27 mouse cellular contexts compared by ENCODE assay signal in genomic region chr9:74066766-74067165, GRCm38 (mm10). TPM values are rescaled to one million over a fixed set of nuclear protein-coding genes. Genes with fewer than 3 reads are reported as not detected.
DNase-seq lines count a peak whose midpoint lies in the region; ATAC-seq lines count a peak whose summit lies in the region.
"Had no signal": no experiment of that assay in that cellular context is flagged by ENCODE, and none has a peak within 500 bp of the region (broad histone marks: within the 10 kb centered on the region; RNA-seq: fewer than 3 reads in every experiment).

No protein-coding gene starts in this region.

- no peaks in the 10 kb centered on the region for H3K27me3 ChIP-seq in hindbrain, embryonic 14.5 days (ENCODE audit: control insufficient read depth, insufficient read depth, low read length)
- no peaks in the 10 kb centered on the region for H3K27me3 ChIP-seq in hindbrain, embryonic 11.5 days (ENCODE audit: control insufficient read depth, insufficient read depth, low read length)
- H3K27me3 ChIP-seq in limb, embryonic 13.5 days: no peaks in the 10 kb centered on the region
- no peaks in the 10 kb centered on the region for H3K27me3 ChIP-seq in limb, embryonic 10.5 days (ENCODE audit: low read depth, poor library complexity, severe bottlenecking)
- H3K27me3 ChIP-seq: embryonic facial prominence, embryonic 13.5 days; forebrain, embryonic 13.5 days; heart, embryonic 12.5 days; liver, embryonic 12.5 days; neural tube, embryonic 12.5 days had no signal

- no peaks in the 10 kb centered on the region for H3K9me3 ChIP-seq in hindbrain, embryonic 14.5 days (ENCODE audit: control insufficient read depth, low read length)
- H3K9me3 ChIP-seq in hindbrain, embryonic 11.5 days (ENCODE audit: control insufficient read depth, low read length): no peaks in the 10 kb centered on the region
- no peaks in the 10 kb centered on the region for H3K9me3 ChIP-seq in limb, embryonic 13.5 days
- no peaks in the 10 kb centered on the region for H3K9me3 ChIP-seq in limb, embryonic 10.5 days (replicated peaks)
- H3K9me3 ChIP-seq: embryonic facial prominence, embryonic 13.5 days; forebrain, embryonic 13.5 days; liver, embryonic 12.5 days; neural tube, embryonic 12.5 days had no signal

- WGBS in hindbrain, embryonic 14.5 days: 53% methylated on average over 10 of the region's 10 CpGs
- WGBS in hindbrain, embryonic 11.5 days: 75% methylated on average over 10 of the region's 10 CpGs
- 55% methylated on average over 10 of the region's 10 CpGs for WGBS in limb, embryonic 13.5 days
- 80% methylated on average over 10 of the region's 10 CpGs for WGBS in limb, embryonic 10.5 days

- no peak overlapping the region for H3K9ac ChIP-seq in hindbrain, embryonic 14.5 days
- no peak overlapping the region for H3K9ac ChIP-seq in hindbrain, embryonic 11.5 days (ENCODE audit: low read depth, low read length)
- H3K9ac ChIP-seq in limb, embryonic 13.5 days: no peak overlapping the region
- H3K9ac ChIP-seq: embryonic facial prominence, embryonic 13.5 days; forebrain, embryonic 13.5 days; heart, embryonic 12.5 days; liver, embryonic 12.5 days; liver, postnatal 0 days; neural tube, embryonic 12.5 days had no signal

- H3K36me3 ChIP-seq in hindbrain, embryonic 14.5 days (replicated peaks; ENCODE audit: control insufficient read depth, insufficient read depth): no peaks in the 10 kb centered on the region
- H3K36me3 ChIP-seq in hindbrain, embryonic 11.5 days (ENCODE audit: control insufficient read depth, insufficient read depth, low read length): no peaks in the 10 kb centered on the region
- no peaks in the 10 kb centered on the region for H3K36me3 ChIP-seq in limb, embryonic 13.5 days
- no peaks in the 10 kb centered on the region for H3K36me3 ChIP-seq in limb, embryonic 10.5 days
- H3K36me3 ChIP-seq: embryonic facial prominence, embryonic 13.5 days; G1E; heart, embryonic 12.5 days; liver, embryonic 12.5 days; neural tube, embryonic 12.5 days had no signal

- no peak; the same call in 1 of the 2 replicates for ATAC-seq in hindbrain, embryonic 14.5 days (ENCODE audit: low FRiP score)
- no peak for ATAC-seq in hindbrain, embryonic 11.5 days (ENCODE audit: low FRiP score)
- peak; percentile 48; the same call in 1 of the 2 replicates for ATAC-seq in limb, embryonic 13.5 days (ENCODE audit: low FRiP score, low read depth)
- ATAC-seq: forebrain, embryonic 13.5 days; liver, embryonic 12.5 days; liver, postnatal 0 days; lung, postnatal 0 days; midbrain, embryonic 16.5 days had no signal

- H3K4me2 ChIP-seq in hindbrain, embryonic 14.5 days (replicated peaks): no peak overlapping the region
- no peak overlapping the region for H3K4me2 ChIP-seq in hindbrain, embryonic 11.5 days (replicated peaks; ENCODE audit: low read depth, low read length)
- H3K4me2 ChIP-seq in limb, embryonic 13.5 days (replicated peaks): no peak overlapping the region
- H3K4me2 ChIP-seq: embryonic facial prominence, embryonic 13.5 days; forebrain, embryonic 13.5 days; heart, embryonic 12.5 days; liver, embryonic 12.5 days; neural tube, embryonic 12.5 days had no signal

- DNase-seq in cerebellum, postnatal 14 days: peak; percentile 51 to 64
- no peak for DNase-seq in cerebellum, adult 11 months
- peak; percentile 55 for DNase-seq in hindbrain, embryonic 14.5 days (ENCODE audit: low spot score)
- DNase-seq in hindbrain, embryonic 11.5 days (ENCODE audit: low spot score): no peak
- no peak for DNase-seq in limb, embryonic 10.5 days (ENCODE audit: low spot score)
- DNase-seq in brain, adult 2 months (ENCODE audit: low read depth, low spot score): peak; percentile 18
- DNase-seq in layer of hippocampus, adult 18-20 months (ENCODE audit: low spot score in 2 of 2): no peak
- DNase-seq: adrenal gland, adult 8-10 months; cerebellum, adult 11-12 months; heart, adult 2 months; thymus, adult 2 months; thymus, postnatal 36 days had no signal

- H3K4me1 ChIP-seq in hindbrain, embryonic 14.5 days (replicated peaks; ENCODE audit: control insufficient read depth, insufficient read depth, low read length): peaks cover 8% of the 10 kb centered on the region; the same call in 1 of the 2 replicates
- H3K4me1 ChIP-seq in hindbrain, embryonic 11.5 days (replicated peaks; ENCODE audit: control insufficient read depth, insufficient read depth, low read length): no peaks in the 10 kb centered on the region
- H3K4me1 ChIP-seq in limb, embryonic 13.5 days: no peaks in the 10 kb centered on the region
- H3K4me1 ChIP-seq in limb, embryonic 10.5 days: no peaks in the 10 kb centered on the region
- H3K4me1 ChIP-seq: embryonic facial prominence, embryonic 13.5 days; forebrain, embryonic 13.5 days; liver, embryonic 12.5 days; neural tube, embryonic 12.5 days had no signal

- no peak overlapping the region for H3K4me3 ChIP-seq in hindbrain, embryonic 14.5 days (replicated peaks; ENCODE audit: low read length)
- no peak overlapping the region for H3K4me3 ChIP-seq in hindbrain, embryonic 11.5 days (ENCODE audit: low read depth, low read length)
- no peak overlapping the region for H3K4me3 ChIP-seq in limb, embryonic 13.5 days
- no peak overlapping the region for H3K4me3 ChIP-seq in limb, embryonic 10.5 days
- H3K4me3 ChIP-seq: embryonic facial prominence, embryonic 13.5 days; erythroblast, embryonic 14.5 days; forebrain, embryonic 13.5 days; heart, adult 2 months; heart, embryonic 12.5 days; liver, embryonic 12.5 days; myocyte; neural tube, embryonic 12.5 days had no signal

- no peak overlapping the region for H3K27ac ChIP-seq in hindbrain, embryonic 14.5 days
- H3K27ac ChIP-seq in hindbrain, embryonic 11.5 days (ENCODE audit: low read depth, low read length): no peak overlapping the region
- H3K27ac ChIP-seq in limb, embryonic 13.5 days: no peak overlapping the region
- no peak overlapping the region for H3K27ac ChIP-seq in limb, embryonic 10.5 days
- H3K27ac ChIP-seq: embryonic facial prominence, embryonic 13.5 days; forebrain, embryonic 13.5 days; heart, adult 2 months; liver, embryonic 12.5 days; macrophage; neural tube, embryonic 12.5 days had no signal

RNA-seq across cellular contexts. Expression of gene Wdr72, which starts 43.4 kb away (rescaled TPM):
- polyA plus RNA-seq in hindbrain, embryonic 14.5 days (2014; fragmentation: Nextera tagmentation; extraction: Ambion mirVana): 0.77 and 0.96 TPM in 2 replicates
- 0.33 and 0.68 TPM in 2 replicates for polyA plus RNA-seq in hindbrain, embryonic 11.5 days (2014; fragmentation: Nextera tagmentation; extraction: Ambion mirVana)
- 0.28 and 0.52 TPM in 2 replicates for polyA plus RNA-seq in limb, embryonic 13.5 days (2015; fragmentation: Nextera tagmentation; extraction: Ambion mirVana)
- 0.10 and 0.36 TPM in 2 replicates for polyA plus RNA-seq in limb, embryonic 10.5 days (2016; fragmentation: Nextera tagmentation; extraction: Ambion mirVana)
- total RNA-seq in layer of hippocampus, adult 18-20 months (2021): under 1 TPM in 1 of 2 experiments, not detected in 1; 0.07 TPM
- total RNA-seq: gastrocnemius, adult 8-10 months; megakaryocyte-erythroid progenitor cell, adult 5-6 weeks had no signal
- polyA plus RNA-seq: erythroblast, embryonic 14.5 days; G1E; macrophage; myocyte had no signal

Comparison
In these comparisons a context has a peak if more than half of its experiments do, and no peak if none do; other contexts are left out.
1. DNase-seq: peak in cerebellum, postnatal 14 days (2 of 2), hindbrain, embryonic 14.5 days (single experiment) and brain, adult 2 months (single experiment); none in cerebellum, adult 11 months (single experiment), hindbrain, embryonic 11.5 days (single experiment), limb, embryonic 10.5 days (single experiment) and layer of hippocampus, adult 18-20 months (0 of 2).